Mouse (Mus musculus): Measurements from ENCODE around the gene Gm49391. TPM values are rescaled to one million over a fixed set of nuclear protein-coding genes. Genes with fewer than 3 reads are reported as not detected.
"Not testable (repeated sequence)": the region's sequence is repeated elsewhere in the genome, so short reads cannot be mapped to it uniquely, and the experiment has no call there.

Gene Gm49391
- total RNA-seq (2014; rRNA removed) (6.5 and 6.8 TPM in 2 replicates), polyA plus RNA-seq (2015; fragmentation: Nextera tagmentation; extraction: Ambion mirVana) (0.69 and 1.2 TPM in 2 replicates)

- DNase-seq: no peak
- Histone ChIP-seq H3K27ac (ENCODE audit: low read depth, low read length) (no peak within 1 kb of the TSS), H3K9me3 (ENCODE audit: low read length) (no peaks in the 10 kb centered on the region), H3K27me3 (ENCODE audit: insufficient read depth, low read length) (no peaks in the 10 kb centered on the region), H3K4me2 (ENCODE audit: low read depth) (no peak within 1 kb of the TSS), H3K36me3 (ENCODE audit: insufficient read depth) (no peaks in the 10 kb centered on the region), H3K4me1 (ENCODE audit: insufficient read depth) (no peaks in the 10 kb centered on the region), H3K9ac (no peak within 1 kb of the TSS), H3K4me3 (ENCODE audit: low read depth, low read length) (no peak within 1 kb of the TSS)
- no peak for ATAC-seq
- WGBS: 73% methylated on average over 5 of the region's 5 CpGs
- no peak for TF ChIP-seq CTCF (IDR thresholded peaks at IDR 0.05; ENCODE audit: low read depth)
These were observed at the start of gene Gm49391, which contains the start of gene Ctla2a for GRCm38 (mm10) chr13:60936500-60936901. TSS of gene Gm49391 (minus strand) at chr13:60936571. TSS of gene Ctla2a (minus strand) at chr13:60936625.

DNA sequence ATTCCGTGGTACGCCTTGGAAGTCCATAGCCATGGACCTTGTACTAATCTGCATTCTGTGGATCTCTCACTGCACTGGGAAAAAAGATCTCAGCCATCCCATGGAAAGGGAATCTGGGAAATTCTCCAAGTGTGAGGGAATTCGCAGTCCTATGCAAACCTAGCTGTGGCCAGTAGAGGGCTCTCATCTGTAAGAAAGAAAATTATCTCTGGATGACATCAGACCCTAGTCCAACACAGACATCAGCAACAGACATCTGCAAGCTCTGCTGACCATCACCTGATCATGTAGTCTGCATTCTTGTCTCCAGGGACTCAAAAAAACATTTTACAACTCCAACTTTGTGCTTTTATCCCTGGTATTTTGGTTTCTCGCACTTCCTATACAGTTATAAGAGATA, 35.9 kb upstream of the Gm49391 start:
- H3K4me3 ChIP-seq (ENCODE audit: low read depth, low read length); H3K9ac ChIP-seq; H3K4me2 ChIP-seq (ENCODE audit: low read depth); ATAC-seq; H3K27me3 ChIP-seq (ENCODE audit: insufficient read depth, low read length); H3K9me3 ChIP-seq (ENCODE audit: low read length); H3K36me3 ChIP-seq (ENCODE audit: insufficient read depth); H3K4me1 ChIP-seq (ENCODE audit: insufficient read depth); H3K27ac ChIP-seq (ENCODE audit: low read depth, low read length); DNase-seq: not testable (repeated sequence)
- WGBS: 75% methylated on average over 4 of the region's 4 CpGs

GRCm38 (mm10) chr13:60963985-60964384, 27.6 kb upstream of the Gm49391 start:
- not testable (repeated sequence) for DNase-seq; H3K4me1 ChIP-seq (ENCODE audit: insufficient read depth); H3K4me2 ChIP-seq (ENCODE audit: low read depth); H3K36me3 ChIP-seq (ENCODE audit: insufficient read depth); H3K9ac ChIP-seq; H3K27ac ChIP-seq (ENCODE audit: low read depth, low read length); H3K27me3 ChIP-seq (ENCODE audit: insufficient read depth, low read length); H3K9me3 ChIP-seq (ENCODE audit: low read length); H3K4me3 ChIP-seq (ENCODE audit: low read depth, low read length); ATAC-seq
- WGBS: 54% methylated on average over 5 of the region's 5 CpGs

GRCm38 (mm10) chr13:60961706-60962105, 25.3 kb upstream of the Gm49391 start:
- Histone ChIP-seq H3K9me3 (ENCODE audit: low read length) (peaks cover 7% of the 10 kb centered on the region; the same call in 1 of the 2 replicates), H3K4me1 (ENCODE audit: insufficient read depth) (no peaks in the 10 kb centered on the region), H3K27me3 (ENCODE audit: insufficient read depth, low read length) (no peaks in the 10 kb centered on the region), H3K9ac (no peak overlapping the region), H3K27ac (ENCODE audit: low read depth, low read length) (no peak overlapping the region), H3K4me3 (ENCODE audit: low read depth, low read length) (no peak overlapping the region), H3K4me2 (ENCODE audit: low read depth) (no peak overlapping the region), H3K36me3 (ENCODE audit: insufficient read depth) (no peaks in the 10 kb centered on the region)
- 69% methylated on average over 5 of the region's 5 CpGs for WGBS
- no peak for DNase-seq
- TF ChIP-seq CTCF (IDR thresholded peaks at IDR 0.05; ENCODE audit: low read depth): no peak
- ATAC-seq: no peak

GRCm38 (mm10) chr13:60941884-60942283, 5.5 kb upstream of the Gm49391 start, which contains the start of gene Tpbpa:
TSS of gene Tpbpa (minus strand) at chr13:60941984.
- DNase-seq; H3K9ac ChIP-seq; H3K36me3 ChIP-seq (ENCODE audit: insufficient read depth); H3K4me2 ChIP-seq (ENCODE audit: low read depth); H3K27me3 ChIP-seq (ENCODE audit: insufficient read depth, low read length); H3K4me3 ChIP-seq (ENCODE audit: low read depth, low read length); H3K9me3 ChIP-seq (ENCODE audit: low read length); ATAC-seq; H3K4me1 ChIP-seq (ENCODE audit: insufficient read depth); H3K27ac ChIP-seq (ENCODE audit: low read depth, low read length): not testable (repeated sequence)
- 71% methylated on average over 3 of the region's 3 CpGs for WGBS

GRCm38 (mm10) chr13:60935490-60935889, 881 bp downstream of the Gm49391 start, which contains the start of gene Gm49393:
TSS of gene Gm49393 (minus strand) at chr13:60935590.
- not testable (repeated sequence) for ATAC-seq; H3K27me3 ChIP-seq (ENCODE audit: insufficient read depth, low read length); H3K9me3 ChIP-seq (ENCODE audit: low read length); H3K4me2 ChIP-seq (ENCODE audit: low read depth); H3K36me3 ChIP-seq (ENCODE audit: insufficient read depth); H3K27ac ChIP-seq (ENCODE audit: low read depth, low read length); H3K4me3 ChIP-seq (ENCODE audit: low read depth, low read length); H3K9ac ChIP-seq; H3K4me1 ChIP-seq (ENCODE audit: insufficient read depth); DNase-seq
- 69% methylated on average over 2 of the region's 2 CpGs for WGBS

GRCm38 (mm10) chr13:60904780-60905179, 31.6 kb downstream of the Gm49391 start, which contains the start of gene Tpbpb:
TSS of gene Tpbpb (minus strand) at chr13:60904880.
- H3K27ac ChIP-seq (ENCODE audit: low read depth, low read length); H3K9ac ChIP-seq; H3K36me3 ChIP-seq (ENCODE audit: insufficient read depth); H3K27me3 ChIP-seq (ENCODE audit: insufficient read depth, low read length); H3K9me3 ChIP-seq (ENCODE audit: low read length); H3K4me1 ChIP-seq (ENCODE audit: insufficient read depth); ATAC-seq; H3K4me3 ChIP-seq (ENCODE audit: low read depth, low read length); DNase-seq; H3K4me2 ChIP-seq (ENCODE audit: low read depth): not testable (repeated sequence)
- 87% methylated on average over 2 of the region's 2 CpGs for WGBS

GRCm38 (mm10) chr13:60897328-60897727, 39.0 kb downstream of the Gm49391 start, which contains the start of gene Ctla2b:
TSS of gene Ctla2b (minus strand) at chr13:60897447.
- Histone ChIP-seq H3K4me2 (ENCODE audit: low read depth) (no peak within 1 kb of the TSS), H3K9ac (no peak within 1 kb of the TSS), H3K4me1 (ENCODE audit: insufficient read depth) (no peaks in the 10 kb centered on the region), H3K9me3 (ENCODE audit: low read length) (0 out of 2 replicates have a peak, but pooled peaks cover 3% of the 10 kb centered on the region), H3K27me3 (ENCODE audit: insufficient read depth, low read length) (no peaks in the 10 kb centered on the region), H3K4me3 (ENCODE audit: low read depth, low read length) (no peak within 1 kb of the TSS), H3K27ac (ENCODE audit: low read depth, low read length) (no peak within 1 kb of the TSS), H3K36me3 (ENCODE audit: insufficient read depth) (no peaks in the 10 kb centered on the region)
- DNase-seq (no peak), ATAC-seq (no peak)
- no peak for TF ChIP-seq CTCF (IDR thresholded peaks at IDR 0.05; ENCODE audit: low read depth)
- 83% methylated on average over 3 of the region's 3 CpGs for WGBS

- not testable (repeated sequence) for H3K27ac ChIP-seq (ENCODE audit: low read depth, low read length); ATAC-seq; H3K4me3 ChIP-seq (ENCODE audit: low read depth, low read length); H3K4me1 ChIP-seq (ENCODE audit: insufficient read depth); H3K9me3 ChIP-seq (ENCODE audit: low read length); H3K27me3 ChIP-seq (ENCODE audit: insufficient read depth, low read length); H3K9ac ChIP-seq; H3K36me3 ChIP-seq (ENCODE audit: insufficient read depth); H3K4me2 ChIP-seq (ENCODE audit: low read depth); DNase-seq
- 84% methylated on average over 8 of the region's 8 CpGs for WGBS
These were observed 39.6 kb downstream of the Gm49391 start, which contains the start of gene Gm49392 for GRCm38 (mm10) chr13:60896794-60897193. TSS of gene Gm49392 (minus strand) at chr13:60896894.
